Mouse (Mus musculus) neural tube, embryonic 12.5 days (tissue): ENCODE measurements around the gene Gm8271. TPM values are rescaled to one million over a fixed set of nuclear protein-coding genes. Genes with fewer than 3 reads are reported as not detected.
"Not testable (repeated sequence)": the region's sequence is repeated elsewhere in the genome, so short reads cannot be mapped to it uniquely, and the experiment has no call there.

ENCODE experiments used
- ATAC-seq: fragments of 200-750 bp; cut with Nextera tagmentation; 2 replicates; pipeline ENCODE4 v1.8.0; 2017; ENCODE audit warnings: low read depth, mild to moderate bottlenecking, moderate TSS enrichment, moderate library complexity; ENCODE audit not compliant: low FRiP score
- H3K27ac ChIP-seq: fragments of 300-500 bp; sonication (generic); 2 replicates; pipeline ENCODE4 v1.5.1; 2016
- H3K27me3 ChIP-seq: fragments of 300-500 bp; sonication (generic); replicated peaks from 2 replicates; pipeline ENCODE4 v1.6.1; 2016; ENCODE audit warnings: mild to moderate bottlenecking
- H3K36me3 ChIP-seq: fragments of 300-500 bp; sonication (generic); 2 replicates; pipeline ENCODE4 v1.6.1; 2016; ENCODE audit warnings: mild to moderate bottlenecking
- H3K4me1 ChIP-seq: fragments of 300-500 bp; sonication (generic); 2 replicates; pipeline ENCODE4 v1.6.1; 2016
- H3K4me2 ChIP-seq: fragments of 300-500 bp; sonication (generic); replicated peaks from 2 replicates; pipeline ENCODE4 v1.6.1; 2016; ENCODE audit warnings: mild to moderate bottlenecking
- H3K4me3 ChIP-seq: fragments of 300-500 bp; sonication (generic); 2 replicates; pipeline ENCODE4 v1.5.1; 2016
- H3K9ac ChIP-seq: fragments of 300-500 bp; sonication (generic); 2 replicates; pipeline ENCODE4 v1.6.1; 2016; ENCODE audit warnings: mild to moderate bottlenecking
- H3K9me3 ChIP-seq: fragments of 300-500 bp; sonication (generic); 2 replicates; pipeline ENCODE4 v1.6.1; 2016; ENCODE audit warnings: mild to moderate bottlenecking
- WGBS: fragments of 180-500 bp; shearing (Covaris S2); methylation state at CpG from one replicate; pipeline ENCODE4 v1.1.7; 2016; 5-methylcytosine and 5-hydroxymethylcytosine counted together
- polyA plus RNA-seq: library from polyadenylated mRNA; unstranded; fragments of >200 nt; fragmentation: Nextera tagmentation; extraction: Ambion mirVana; gene quantifications from 2 replicates; pipeline ENCODE4 v1.2.1, GENCODE M21; 2016

Gm8271 gene
- not detected in 2 replicates for polyA plus RNA-seq

- WGBS = no CpG with 5 or more reads among the region's 3 CpGs
- not testable (repeated sequence) for H3K9ac ChIP-seq, ATAC-seq, H3K4me1 ChIP-seq, H3K27ac ChIP-seq, H3K4me3 ChIP-seq, H3K9me3 ChIP-seq, H3K36me3 ChIP-seq, H3K4me2 ChIP-seq, H3K27me3 ChIP-seq
Measured at GRCm38 (mm10) chr14:5185493-5185892, at the start of gene Gm8271. Gm8271 (plus strand) TSS chr14:5185793.

- no CpG with 5 or more reads among the region's 1 CpGs for WGBS
- not testable (repeated sequence) for H3K4me1 ChIP-seq, H3K4me2 ChIP-seq, H3K9me3 ChIP-seq, H3K27ac ChIP-seq, H3K4me3 ChIP-seq, H3K9ac ChIP-seq, ATAC-seq, H3K36me3 ChIP-seq, H3K27me3 ChIP-seq
Measured at GRCm38 (mm10) chr14:5164235-5164634, 21.4 kb upstream of the Gm8271 start, which contains the start of gene Gm3317. Gm3317 (plus strand) TSS chr14:5164535.

Other genes starting within 250 kb of the Gm8271 start
- not detected in 2 replicates for gene Gm8297, start 201.9 kb upstream of the Gm8271 start, polyA plus RNA-seq
- gene Gm3298, start 169.9 kb upstream of the Gm8271 start, polyA plus RNA-seq = not detected in 2 replicates
- not detected in 2 replicates for gene 4930555G01Rik, start 135.2 kb upstream of the Gm8271 start, polyA plus RNA-seq
- gene Gm8281, start 114.8 kb upstream of the Gm8271 start, polyA plus RNA-seq = 3.8 and 4.5 TPM in 2 replicates
- not detected in 2 replicates for gene Gm8279, start 54.3 kb upstream of the Gm8271 start, polyA plus RNA-seq
- not detected in 2 replicates for gene Gm3317, start 21.3 kb upstream of the Gm8271 start, polyA plus RNA-seq
- not detected in 2 replicates for gene Gm3526, start 74.8 kb downstream of the Gm8271 start, polyA plus RNA-seq
- gene Gm3542, start 149.1 kb downstream of the Gm8271 start, polyA plus RNA-seq = not detected in 2 replicates
- 0.32 TPM in 1 of 2 replicates, not detected in the other for gene Gm3500, start 203.3 kb downstream of the Gm8271 start, polyA plus RNA-seq